Mouse (Mus musculus) cerebellum, adult 2 months (tissue): ENCODE data around the gene Xpnpep2. TPM values are rescaled to one million over a fixed set of nuclear protein-coding genes. Genes with fewer than 3 reads are reported as not detected.
A peak's percentile ranks its signal among the peaks of the same experiment; 100 is the strongest.

Source experiments
- DNase-seq, 2 experiments: peaks; one replicate each; pipeline ENCODE4 v3.0.0; 2021
- H3K27ac ChIP-seq: fragments of 200-500 bp; 2 replicates; pipeline ENCODE4 v1.5.1; 2012; ENCODE audit warnings: low read length, control low read depth, inconsistent platforms; ENCODE audit not compliant: insufficient read depth
- H3K27me3 ChIP-seq: fragments of 200-500 bp; 2 replicates; pipeline ENCODE4 v1.6.1; 2012; ENCODE audit warnings: inconsistent platforms, mild to moderate bottlenecking, low read length, moderate library complexity; ENCODE audit not compliant: control insufficient read depth, insufficient read depth
- H3K4me1 ChIP-seq: fragments of 200-500 bp; 2 replicates; pipeline ENCODE4 v1.6.1; 2011; ENCODE audit warnings: low read length; ENCODE audit not compliant: control insufficient read depth, insufficient read depth
- H3K4me3 ChIP-seq: fragments of 200-500 bp; replicated peaks from 2 replicates; pipeline ENCODE3; 2011; ENCODE audit warnings: mild to moderate bottlenecking, low read depth, low read length, control low read depth; ENCODE audit not compliant: insufficient read depth
- CTCF ChIP-seq: fragments of 200-500 bp; IDR thresholded peaks from 2 replicates; pipeline ENCODE4 v1.5.1; 2011; ENCODE audit warnings: low read depth, mild to moderate bottlenecking, control low read depth, low read length, moderate library complexity, borderline replicate concordance; ENCODE audit not compliant: insufficient read depth
- POLR2A ChIP-seq: fragments of 200-500 bp; IDR thresholded peaks from 2 replicates; pipeline ENCODE4 v1.6.1; 2011; ENCODE audit warnings: low read length, control low read depth, borderline replicate concordance; ENCODE audit not compliant: insufficient read depth
- WGBS: fragments of 180-500 bp; shearing (Covaris S2); methylation state at CpG from one replicate; pipeline ENCODE4 v1.1.7; 2018; 5-methylcytosine and 5-hydroxymethylcytosine counted together
- polyA plus RNA-seq: library from polyadenylated mRNA; depleted of rRNA; stranded (reverse); fragments of >200 nt; gene quantifications from 2 replicates; pipeline ENCODE4 v1.2.3, GENCODE M21; 2012

Xpnpep2 gene
- polyA plus RNA-seq, 1 experiment = 0.08 TPM

GRCm38 (mm10) chrX:48103256-48103655 is 5.3 kb upstream of the Xpnpep2 start:
- WGBS = 17% methylated on average over 3 of the region's 3 CpGs
- TF ChIP-seq CTCF (no peak), POLR2A (no peak)

GRCm38 (mm10) chrX:48104736-48105441 is 3.6 kb upstream of the Xpnpep2 start:
- Histone ChIP-seq H3K27ac (peak overlapping the region; percentile 90), H3K4me3 (no peak overlapping the region), H3K27me3 (no peaks in the 10 kb centered on the region), H3K4me1 (peaks cover 7% of the 10 kb centered on the region; the same call in 1 of the 2 replicates)
- DNase-seq = peak; percentile 73 to 81
- WGBS = 19% methylated on average over 7 of the region's 7 CpGs
- TF ChIP-seq CTCF (no peak), POLR2A (no peak)

More at GRCm38 (mm10) chrX:48103256-48103655, 5.3 kb upstream of the Xpnpep2 start:
- Histone ChIP-seq H3K27ac (peak overlapping the region; percentile 30; the same call in 1 of the 2 replicates), H3K4me3 (no peak overlapping the region), H3K27me3 (no peaks in the 10 kb centered on the region), H3K4me1 (peaks cover 9% of the 10 kb centered on the region; the same call in 1 of the 2 replicates)
- DNase-seq = peak in 1 of 2 experiments; percentile 62

GRCm38 (mm10) chrX:48106226-48106625 is 2.3 kb upstream of the Xpnpep2 start:
- no peak overlapping the region for H3K27ac ChIP-seq
- peaks cover 7% of the 10 kb centered on the region; the same call in 1 of the 2 replicates for H3K4me1 ChIP-seq
- H3K27me3 ChIP-seq = no peaks in the 10 kb centered on the region
- DNase-seq = no peak
- no peak overlapping the region for H3K4me3 ChIP-seq
- 86% methylated on average over 3 of the region's 3 CpGs for WGBS
- TF ChIP-seq CTCF (no peak), POLR2A (no peak)

GRCm38 (mm10) chrX:48109316-48109655 is 761 bp downstream of the Xpnpep2 start:
- no peak for DNase-seq
- TF ChIP-seq POLR2A (no peak), CTCF (no peak)
- H3K27ac ChIP-seq = no peak overlapping the region
- no peak overlapping the region for H3K4me3 ChIP-seq
- peaks cover 3% of the 10 kb centered on the region; the same call in 1 of the 2 replicates for H3K4me1 ChIP-seq
- no peaks in the 10 kb centered on the region for H3K27me3 ChIP-seq
- 84% methylated on average over 3 of the region's 3 CpGs for WGBS

- no peak for DNase-seq
- H3K27ac ChIP-seq = no peak overlapping the region
- H3K4me3 ChIP-seq = no peak overlapping the region
- no peaks in the 10 kb centered on the region; the same call in 1 of the 2 replicates for H3K4me1 ChIP-seq
- no peaks in the 10 kb centered on the region for H3K27me3 ChIP-seq
- TF ChIP-seq POLR2A (no peak), CTCF (no peak)
These were observed 10.8 kb downstream of the Xpnpep2 start for GRCm38 (mm10) chrX:48119294-48119693.

GRCm38 (mm10) chrX:48124132-48125071 is 15.9 kb downstream of the Xpnpep2 start:
- 18% methylated on average over 17 of the region's 17 CpGs for WGBS
- Histone ChIP-seq H3K27ac (no peak overlapping the region), H3K4me3 (peak overlapping the region; percentile 29), H3K4me1 (no peaks in the 10 kb centered on the region; the same call in 1 of the 2 replicates), H3K27me3 (no peaks in the 10 kb centered on the region)
- DNase-seq = peak; percentile 71 to 79
- TF ChIP-seq CTCF (peak; percentile 79), POLR2A (no peak)

GRCm38 (mm10) chrX:48126903-48127476 is 18.5 kb downstream of the Xpnpep2 start:
- DNase-seq = no peak
- Histone ChIP-seq H3K27me3 (no peaks in the 10 kb centered on the region), H3K27ac (no peak overlapping the region), H3K4me3 (no peak overlapping the region), H3K4me1 (no peaks in the 10 kb centered on the region; the same call in 1 of the 2 replicates)
- 80% methylated on average over 6 of the region's 6 CpGs for WGBS
- TF ChIP-seq POLR2A = no peak
- TF ChIP-seq CTCF = no peak
